Mouse (Mus musculus) hindbrain, postnatal 0 days (tissue): Measurements from ENCODE around the gene Gm8138. TPM values are rescaled to one million over a fixed set of nuclear protein-coding genes. Genes with fewer than 3 reads are reported as not detected.
"Not testable (repeated sequence)": the region's sequence is repeated elsewhere in the genome, so short reads cannot be mapped to it uniquely, and the experiment has no call there.

ENCODE experiments used
- ATAC-seq: fragments of 200-750 bp; cut with Nextera tagmentation; 2 replicates; pipeline ENCODE4 v1.8.0; 2017; ENCODE audit warnings: mild to moderate bottlenecking, moderate TSS enrichment, moderate library complexity
- DNase-seq: peaks from one replicate; pipeline ENCODE4 v3.0.0-alpha.2; 2015; ENCODE audit warnings: low spot score
- H3K27ac ChIP-seq: fragments of 300-500 bp; sonication (generic); 2 replicates; pipeline ENCODE4 v1.5.1; 2014; ENCODE audit warnings: mild to moderate bottlenecking
- H3K27me3 ChIP-seq: fragments of 300-500 bp; sonication (generic); 2 replicates; pipeline ENCODE4 v1.6.1; 2014; ENCODE audit warnings: low read length, mixed read lengths; ENCODE audit not compliant: insufficient read depth
- H3K36me3 ChIP-seq: fragments of 300-500 bp; sonication (generic); 2 replicates; pipeline ENCODE4 v1.6.1; 2014; ENCODE audit warnings: low read length, mixed read lengths; ENCODE audit not compliant: insufficient read depth
- H3K4me1 ChIP-seq: fragments of 300-500 bp; sonication (generic); 2 replicates; pipeline ENCODE4 v1.6.1; 2014; ENCODE audit warnings: antibody characterized with exemption, low read length, mixed read lengths; ENCODE audit not compliant: insufficient read depth
- H3K4me2 ChIP-seq: fragments of 300-500 bp; sonication (generic); 2 replicates; pipeline ENCODE4 v1.6.1; 2014; ENCODE audit warnings: low read depth, mild to moderate bottlenecking, low read length, moderate library complexity, mixed read lengths
- H3K4me3 ChIP-seq: fragments of 300-500 bp; sonication (generic); 2 replicates; pipeline ENCODE4 v1.5.1; 2014; ENCODE audit warnings: low read length
- H3K9ac ChIP-seq: fragments of 300-500 bp; sonication (generic); replicated peaks from 2 replicates; pipeline ENCODE4 v1.6.1; 2014; ENCODE audit warnings: mild to moderate bottlenecking, low read length, moderate library complexity, mixed read lengths
- H3K9me3 ChIP-seq: fragments of 300-500 bp; sonication (generic); 2 replicates; pipeline ENCODE4 v1.6.1; 2016; ENCODE audit warnings: low read length, mixed read lengths
- WGBS: fragments of 180-500 bp; shearing (Covaris S2); extraction: QIAGEN DNeasy Blood & Tissue Kit; methylation state at CpG from one replicate; pipeline ENCODE4 v1.1.7; 2014; 5-methylcytosine and 5-hydroxymethylcytosine counted together
- polyA plus RNA-seq: library from polyadenylated mRNA; unstranded; fragments of >200 nt; fragmentation: Nextera tagmentation; extraction: Ambion mirVana; gene quantifications from 2 replicates; pipeline ENCODE4 v1.2.1, GENCODE M21; 2015
- total RNA-seq: library from RNA; depleted of rRNA; stranded (reverse); fragments of >200 nt; gene quantifications from 2 replicates; pipeline ENCODE4 v1.2.3, GENCODE M21; 2014; rRNA removed

Gene Gm8138
- total RNA-seq (not detected in 2 replicates), polyA plus RNA-seq (not detected in 2 replicates)

DNA sequence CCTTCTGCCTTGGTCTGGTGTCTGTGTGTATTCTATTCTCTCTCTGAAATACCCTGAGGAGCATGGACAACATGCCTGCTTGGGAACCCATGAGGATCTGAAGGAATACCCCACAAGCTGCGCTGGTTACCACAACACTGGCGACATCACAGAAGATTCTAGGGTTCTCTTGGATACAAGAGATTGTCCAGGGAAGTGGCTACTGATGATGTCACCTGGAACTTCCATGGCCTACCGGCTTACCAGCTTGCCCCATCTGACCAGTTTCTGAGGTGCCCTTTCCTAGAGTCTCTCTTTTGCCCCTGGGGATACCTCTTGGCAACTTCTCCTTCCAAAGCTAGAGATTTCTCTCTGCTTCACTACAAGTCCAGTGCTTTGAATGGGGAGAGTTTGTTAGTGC lies at the start of gene Gm8138:
Gm8138 (minus strand) TSS at position 101 of the 400 bp plus-strand sequence.
- H3K27me3 ChIP-seq, H3K36me3 ChIP-seq, DNase-seq, H3K4me2 ChIP-seq, H3K27ac ChIP-seq, H3K4me1 ChIP-seq, H3K9me3 ChIP-seq, H3K4me3 ChIP-seq, H3K9ac ChIP-seq, ATAC-seq: not testable (repeated sequence)
- WGBS: no CpG with 5 or more reads among the region's 3 CpGs

DNA sequence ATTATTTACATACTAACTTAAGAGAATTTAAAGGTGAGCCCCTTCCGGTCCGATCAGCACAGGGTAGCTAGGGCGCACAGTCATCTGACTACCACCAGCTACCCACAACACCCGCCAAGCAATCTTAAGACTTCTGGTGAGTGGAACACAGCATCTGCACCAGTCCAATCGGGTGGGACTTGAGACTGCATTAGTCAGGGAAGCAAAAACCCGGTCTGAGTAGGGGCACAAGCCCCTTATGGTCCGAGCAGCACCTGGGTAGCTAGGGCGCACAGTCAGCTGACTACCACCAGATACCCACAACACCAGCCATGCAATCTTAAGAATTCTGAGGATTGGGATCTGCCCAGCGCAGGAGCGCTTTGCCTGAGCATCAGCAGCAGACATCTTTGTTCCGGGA lies 54.4 kb downstream of the Gm8138 start:
- H3K4me2 ChIP-seq, H3K27me3 ChIP-seq, ATAC-seq, H3K36me3 ChIP-seq, DNase-seq, H3K9ac ChIP-seq, H3K4me3 ChIP-seq, H3K4me1 ChIP-seq, H3K27ac ChIP-seq, H3K9me3 ChIP-seq: not testable (repeated sequence)
- 84% methylated on average over 11 of the region's 11 CpGs for WGBS

Other genes starting within 250 kb of the Gm8138 start
- not detected in 2 replicates for gene Gm7233, start 236.5 kb downstream of the Gm8138 start, total RNA-seq
- gene Gm7233, start 236.5 kb downstream of the Gm8138 start, polyA plus RNA-seq: 0.09 and 0.11 TPM in 2 replicates
- gene Gm8122, start 181.0 kb downstream of the Gm8138 start, total RNA-seq: not detected in 2 replicates
- gene Gm8122, start 181.0 kb downstream of the Gm8138 start, polyA plus RNA-seq: not detected in 2 replicates
- not detected in 2 replicates for gene Gm8126, start 157.7 kb downstream of the Gm8138 start, total RNA-seq
- not detected in 2 replicates for gene Gm8126, start 157.7 kb downstream of the Gm8138 start, polyA plus RNA-seq
- 1.4 TPM in 1 of 2 replicates, not detected in the other for gene Gm9732, start 141.3 kb downstream of the Gm8138 start, total RNA-seq
- gene Gm9732, start 141.3 kb downstream of the Gm8138 start, polyA plus RNA-seq: 0.15 TPM in 1 of 2 replicates, not detected in the other
- not detected in 2 replicates for gene Gm8127, start 122.5 kb downstream of the Gm8138 start, total RNA-seq
- gene Gm8127, start 122.5 kb downstream of the Gm8138 start, polyA plus RNA-seq: not detected in 2 replicates
- not detected in 2 replicates for gene 1700001F09Rik, start 68.5 kb downstream of the Gm8138 start, total RNA-seq
- not detected in 2 replicates for gene 1700001F09Rik, start 68.5 kb downstream of the Gm8138 start, polyA plus RNA-seq
- not detected in 2 replicates for gene Gm5799, start 127.2 kb upstream of the Gm8138 start, total RNA-seq
- not detected in 2 replicates for gene Gm5799, start 127.2 kb upstream of the Gm8138 start, polyA plus RNA-seq
- not detected in 2 replicates for gene Gm17654, start 162.8 kb upstream of the Gm8138 start, total RNA-seq
- not detected in 2 replicates for gene Gm17654, start 162.8 kb upstream of the Gm8138 start, polyA plus RNA-seq
- not detected in 2 replicates for gene Gm10375, start 191.7 kb upstream of the Gm8138 start, total RNA-seq
- not detected in 2 replicates for gene Gm10375, start 191.7 kb upstream of the Gm8138 start, polyA plus RNA-seq